Mouse (Mus musculus): Measurements from ENCODE around the gene Pla2g2d. TPM values are rescaled to one million over a fixed set of nuclear protein-coding genes. Genes with fewer than 3 reads are reported as not detected.

The Pla2g2d gene
- polyA plus RNA-seq, 1 experiment from 2014 or later: not detected

- no peak for ATAC-seq (ENCODE audit: low FRiP score, low TSS enrichment)
- H3K36me3 ChIP-seq (ENCODE audit: insufficient read depth, low read length): no peaks in the 10 kb centered on the region
- H3K4me2 ChIP-seq (replicated peaks; ENCODE audit: low read depth, low read length): no peak overlapping the region
- H3K9ac ChIP-seq (replicated peaks; ENCODE audit: low read length): no peak overlapping the region
- H3K9me3 ChIP-seq (ENCODE audit: low read length): no peaks in the 10 kb centered on the region
- 64% methylated on average over 5 of the region's 5 CpGs for WGBS
- no peak overlapping the region for H3K27ac ChIP-seq (ENCODE audit: low read length)
- H3K4me1 ChIP-seq (ENCODE audit: insufficient read depth, low read length): no peaks in the 10 kb centered on the region
- H3K27me3 ChIP-seq (ENCODE audit: insufficient read depth, low read length): no peaks in the 10 kb centered on the region
- no peak overlapping the region for H3K4me3 ChIP-seq (ENCODE audit: low read length)
Measured at GRCm38 (mm10) chr4:138772386-138772785, 3.1 kb upstream of the Pla2g2d start.

- H3K4me2 ChIP-seq (replicated peaks; ENCODE audit: low read depth, low read length): no peak overlapping the region
- H3K4me3 ChIP-seq (ENCODE audit: low read length): no peak overlapping the region
- H3K4me1 ChIP-seq (ENCODE audit: insufficient read depth, low read length): peaks cover 7% of the 10 kb centered on the region; the same call in 1 of the 2 replicates
- no peak overlapping the region for H3K27ac ChIP-seq (ENCODE audit: low read length)
- H3K9me3 ChIP-seq (ENCODE audit: low read length): no peaks in the 10 kb centered on the region
- 32% methylated on average over 20 of the region's 20 CpGs for WGBS
- no peaks in the 10 kb centered on the region; the same call in 1 of the 2 replicates for H3K27me3 ChIP-seq (ENCODE audit: insufficient read depth, low read length)
- no peak for ATAC-seq (ENCODE audit: low FRiP score, low TSS enrichment)
- H3K9ac ChIP-seq (replicated peaks; ENCODE audit: low read length): no peak overlapping the region
- H3K36me3 ChIP-seq (ENCODE audit: insufficient read depth, low read length): no peaks in the 10 kb centered on the region
Measured at GRCm38 (mm10) chr4:138777417-138778407, 2.2 kb downstream of the Pla2g2d start.

- H3K4me1 ChIP-seq (ENCODE audit: insufficient read depth, low read length): peaks cover 7% of the 10 kb centered on the region; the same call in 1 of the 2 replicates
- ATAC-seq (ENCODE audit: low FRiP score, low TSS enrichment): no peak
- H3K4me3 ChIP-seq (ENCODE audit: low read length): no peak overlapping the region
- no peaks in the 10 kb centered on the region for H3K9me3 ChIP-seq (ENCODE audit: low read length)
- H3K36me3 ChIP-seq (ENCODE audit: insufficient read depth, low read length): no peaks in the 10 kb centered on the region
- H3K27me3 ChIP-seq (ENCODE audit: insufficient read depth, low read length): no peaks in the 10 kb centered on the region; the same call in 1 of the 2 replicates
- H3K4me2 ChIP-seq (replicated peaks; ENCODE audit: low read depth, low read length): no peak overlapping the region
- WGBS: 84% methylated on average over 5 of the region's 5 CpGs
- no peak overlapping the region for H3K9ac ChIP-seq (replicated peaks; ENCODE audit: low read length)
- no peak overlapping the region for H3K27ac ChIP-seq (ENCODE audit: low read length)
Measured at GRCm38 (mm10) chr4:138780300-138780699, 4.8 kb downstream of the Pla2g2d start.

- Histone ChIP-seq H3K9me3 (ENCODE audit: low read length) (no peaks in the 10 kb centered on the region), H3K27ac (ENCODE audit: low read length) (no peak overlapping the region), H3K4me2 (replicated peaks; ENCODE audit: low read depth, low read length) (no peak overlapping the region), H3K27me3 (ENCODE audit: insufficient read depth, low read length) (no peaks in the 10 kb centered on the region; the same call in 1 of the 2 replicates), H3K36me3 (ENCODE audit: insufficient read depth, low read length) (no peaks in the 10 kb centered on the region), H3K4me1 (ENCODE audit: insufficient read depth, low read length) (peaks cover 14% of the 10 kb centered on the region), H3K4me3 (ENCODE audit: low read length) (no peak overlapping the region), H3K9ac (replicated peaks; ENCODE audit: low read length) (no peak overlapping the region)
- no peak for ATAC-seq (ENCODE audit: low FRiP score, low TSS enrichment)
- WGBS: 75% methylated on average over 6 of the region's 6 CpGs
Measured at GRCm38 (mm10) chr4:138782098-138782497, 6.6 kb downstream of the Pla2g2d start.

GRCm38 (mm10) chr4:138785721-138786120, 10.2 kb downstream of the Pla2g2d start:
- no peak for ATAC-seq (ENCODE audit: low FRiP score, low TSS enrichment)
- Histone ChIP-seq H3K9me3 (ENCODE audit: low read length) (no peaks in the 10 kb centered on the region), H3K27ac (ENCODE audit: low read length) (no peak overlapping the region), H3K4me1 (ENCODE audit: insufficient read depth, low read length) (peaks cover 8% of the 10 kb centered on the region; the same call in 1 of the 2 replicates), H3K27me3 (ENCODE audit: insufficient read depth, low read length) (no peaks in the 10 kb centered on the region), H3K4me3 (ENCODE audit: low read length) (no peak overlapping the region), H3K36me3 (ENCODE audit: insufficient read depth, low read length) (no peaks in the 10 kb centered on the region), H3K4me2 (replicated peaks; ENCODE audit: low read depth, low read length) (no peak overlapping the region), H3K9ac (replicated peaks; ENCODE audit: low read length) (no peak overlapping the region)
- 46% methylated on average over 4 of the region's 4 CpGs for WGBS

- H3K4me2 ChIP-seq (replicated peaks; ENCODE audit: low read depth, low read length): no peak overlapping the region
- peaks cover 8% of the 10 kb centered on the region; the same call in 1 of the 2 replicates for H3K4me1 ChIP-seq (ENCODE audit: insufficient read depth, low read length)
- H3K27me3 ChIP-seq (ENCODE audit: insufficient read depth, low read length): no peaks in the 10 kb centered on the region
- no peaks in the 10 kb centered on the region for H3K36me3 ChIP-seq (ENCODE audit: insufficient read depth, low read length)
- H3K4me3 ChIP-seq (ENCODE audit: low read length): no peak overlapping the region
- no peaks in the 10 kb centered on the region for H3K9me3 ChIP-seq (ENCODE audit: low read length)
- ATAC-seq (ENCODE audit: low FRiP score, low TSS enrichment): no peak
- WGBS: 43% methylated on average over 4 of the region's 4 CpGs
- no peak overlapping the region for H3K27ac ChIP-seq (ENCODE audit: low read length)
- H3K9ac ChIP-seq (replicated peaks; ENCODE audit: low read length): no peak overlapping the region
Measured at GRCm38 (mm10) chr4:138786141-138786540, 10.6 kb downstream of the Pla2g2d start.

DNA sequence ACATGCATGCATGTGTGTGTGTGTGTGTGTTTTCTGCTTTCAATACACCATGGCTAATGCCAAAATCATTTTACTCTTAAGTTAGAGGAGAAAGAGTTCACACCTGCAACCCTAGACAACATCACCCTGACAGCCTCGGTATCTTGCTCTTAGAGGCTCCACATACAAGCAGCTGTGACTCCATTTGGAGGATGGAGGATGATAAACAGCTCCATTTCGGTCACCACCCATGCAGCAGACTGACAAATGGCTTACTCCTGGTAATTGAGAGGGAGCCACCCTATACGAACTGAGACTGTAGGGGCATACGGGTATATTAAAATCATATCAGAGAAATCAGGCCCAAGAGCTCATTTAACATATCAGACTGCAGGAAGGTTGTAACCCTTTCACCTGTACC, 12.8 kb downstream of the Pla2g2d start:
- no peak overlapping the region for H3K4me3 ChIP-seq (ENCODE audit: low read length)
- peaks cover 8% of the 10 kb centered on the region; the same call in 1 of the 2 replicates for H3K4me1 ChIP-seq (ENCODE audit: insufficient read depth, low read length)
- no peak for ATAC-seq (ENCODE audit: low FRiP score, low TSS enrichment)
- H3K36me3 ChIP-seq (ENCODE audit: insufficient read depth, low read length): no peaks in the 10 kb centered on the region
- no peaks in the 10 kb centered on the region for H3K27me3 ChIP-seq (ENCODE audit: insufficient read depth, low read length)
- H3K27ac ChIP-seq (ENCODE audit: low read length): no peak overlapping the region
- 69% methylated on average over 4 of the region's 4 CpGs for WGBS
- H3K9me3 ChIP-seq (ENCODE audit: low read length): no peaks in the 10 kb centered on the region
- H3K4me2 ChIP-seq (replicated peaks; ENCODE audit: low read depth, low read length): no peak overlapping the region
- H3K9ac ChIP-seq (replicated peaks; ENCODE audit: low read length): no peak overlapping the region

DNA sequence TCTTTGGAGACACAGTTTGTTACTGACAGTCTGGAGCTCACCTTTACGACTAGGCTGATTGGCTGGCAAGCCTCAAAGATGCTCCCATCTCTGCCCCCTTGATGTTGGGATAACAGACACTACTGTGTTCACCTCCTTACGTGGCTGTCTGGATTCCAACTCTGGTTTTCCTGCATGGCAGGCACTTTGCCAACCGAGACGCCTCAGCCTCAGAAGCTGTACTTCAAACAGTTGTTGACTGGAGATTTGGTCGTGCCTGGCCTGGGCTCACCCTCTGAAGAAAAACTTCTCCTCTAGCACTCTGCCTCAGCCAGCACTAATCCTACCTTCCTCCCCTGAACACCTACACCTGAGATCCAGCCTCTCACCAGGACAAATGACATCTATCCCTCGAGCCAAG, 15.9 kb downstream of the Pla2g2d start:
- Histone ChIP-seq H3K9ac (replicated peaks; ENCODE audit: low read length) (no peak overlapping the region), H3K9me3 (ENCODE audit: low read length) (no peaks in the 10 kb centered on the region), H3K4me3 (ENCODE audit: low read length) (no peak overlapping the region), H3K4me2 (replicated peaks; ENCODE audit: low read depth, low read length) (no peak overlapping the region), H3K4me1 (ENCODE audit: insufficient read depth, low read length) (peaks cover 5% of the 10 kb centered on the region; the same call in 1 of the 2 replicates), H3K27ac (ENCODE audit: low read length) (no peak overlapping the region), H3K36me3 (ENCODE audit: insufficient read depth, low read length) (no peaks in the 10 kb centered on the region), H3K27me3 (ENCODE audit: insufficient read depth, low read length) (no peaks in the 10 kb centered on the region)
- WGBS: 69% methylated on average over 6 of the region's 6 CpGs
- ATAC-seq (ENCODE audit: low FRiP score, low TSS enrichment): no peak

DNA sequence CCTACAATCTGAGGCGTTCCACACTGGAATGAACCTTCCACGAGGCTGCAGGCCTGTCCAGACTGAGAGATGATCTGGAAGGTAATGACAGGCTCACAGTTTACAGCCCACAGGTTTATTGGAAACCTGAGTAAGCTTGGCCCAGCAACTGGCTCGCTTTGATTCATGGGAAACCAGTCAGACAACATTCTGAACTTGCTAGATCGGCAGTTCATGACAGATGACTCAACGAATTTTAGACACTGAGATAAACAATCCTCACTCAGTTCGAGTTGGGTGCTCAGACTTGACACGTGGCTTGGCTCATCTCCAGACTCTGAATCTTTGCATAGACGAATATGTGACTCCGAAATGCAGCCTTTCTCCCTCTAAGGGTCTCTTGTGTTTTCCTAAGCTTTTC, 17.1 kb downstream of the Pla2g2d start:
- no peak for ATAC-seq (ENCODE audit: low FRiP score, low TSS enrichment)
- Histone ChIP-seq H3K9me3 (ENCODE audit: low read length) (no peaks in the 10 kb centered on the region), H3K27me3 (ENCODE audit: insufficient read depth, low read length) (no peaks in the 10 kb centered on the region), H3K36me3 (ENCODE audit: insufficient read depth, low read length) (no peaks in the 10 kb centered on the region), H3K27ac (ENCODE audit: low read length) (no peak overlapping the region), H3K4me2 (replicated peaks; ENCODE audit: low read depth, low read length) (no peak overlapping the region), H3K9ac (replicated peaks; ENCODE audit: low read length) (no peak overlapping the region), H3K4me3 (ENCODE audit: low read length) (no peak overlapping the region), H3K4me1 (ENCODE audit: insufficient read depth, low read length) (peaks cover 6% of the 10 kb centered on the region; the same call in 1 of the 2 replicates)
- 17% methylated on average over 9 of the region's 9 CpGs for WGBS

- H3K4me3 ChIP-seq (ENCODE audit: low read length): no peak overlapping the region
- no peak for ATAC-seq (ENCODE audit: low FRiP score, low TSS enrichment)
Measured at GRCm38 (mm10) chr4:138793276-138793675, 17.7 kb downstream of the Pla2g2d start.

More at GRCm38 (mm10) chr4:138793276-138793675, 17.7 kb downstream of the Pla2g2d start:
- Histone ChIP-seq H3K36me3 (ENCODE audit: insufficient read depth, low read length) (no peaks in the 10 kb centered on the region), H3K27me3 (ENCODE audit: insufficient read depth, low read length) (no peaks in the 10 kb centered on the region), H3K27ac (ENCODE audit: low read length) (no peak overlapping the region), H3K9ac (replicated peaks; ENCODE audit: low read length) (no peak overlapping the region), H3K9me3 (ENCODE audit: low read length) (no peaks in the 10 kb centered on the region), H3K4me2 (replicated peaks; ENCODE audit: low read depth, low read length) (no peak overlapping the region), H3K4me1 (ENCODE audit: insufficient read depth, low read length) (peaks cover 6% of the 10 kb centered on the region; the same call in 1 of the 2 replicates)
- WGBS: 65% methylated on average over 2 of the region's 2 CpGs

Measured in kidney, embryonic 16.5 days (tissue).